Mouse (Mus musculus) kidney, embryonic 14.5 days (tissue): ENCODE measurements around the gene Lcp2. TPM values are rescaled to one million over a fixed set of nuclear protein-coding genes. Genes with fewer than 3 reads are reported as not detected.

Experiments
- ATAC-seq: fragments of 200-750 bp; cut with Nextera tagmentation; 2 replicates; pipeline ENCODE4 v1.8.0; 2017; ENCODE audit warnings: moderate number of reproducible peaks, mild to moderate bottlenecking, moderate TSS enrichment, moderate library complexity; ENCODE audit not compliant: low FRiP score, low TSS enrichment
- H3K27ac ChIP-seq: fragments of 300-500 bp; sonication (generic); 2 replicates; pipeline ENCODE4 v1.5.1; 2014; ENCODE audit warnings: low read depth, mild to moderate bottlenecking, low read length, moderate library complexity, mixed read lengths
- H3K27me3 ChIP-seq: fragments of 300-500 bp; sonication (generic); 2 replicates; pipeline ENCODE4 v1.6.1; 2014; ENCODE audit warnings: mild to moderate bottlenecking, low read length; ENCODE audit not compliant: control insufficient read depth, insufficient read depth
- H3K36me3 ChIP-seq: fragments of 300-500 bp; sonication (generic); 2 replicates; pipeline ENCODE4 v1.6.1; 2014; ENCODE audit warnings: low read length, mixed read lengths; ENCODE audit not compliant: control insufficient read depth, insufficient read depth
- H3K4me1 ChIP-seq: fragments of 300-500 bp; sonication (generic); 2 replicates; pipeline ENCODE4 v1.6.1; 2014; ENCODE audit warnings: low read length, mixed read lengths; ENCODE audit not compliant: control insufficient read depth, insufficient read depth
- H3K4me2 ChIP-seq: fragments of 300-500 bp; sonication (generic); replicated peaks from 2 replicates; pipeline ENCODE4 v1.6.1; 2014; ENCODE audit warnings: low read depth, mild to moderate bottlenecking, low read length
- H3K4me3 ChIP-seq: fragments of 300-500 bp; sonication (generic); 2 replicates; pipeline ENCODE4 v1.5.1; 2014; ENCODE audit warnings: mild to moderate bottlenecking, low read length
- H3K9ac ChIP-seq: fragments of 300-500 bp; sonication (generic); 2 replicates; pipeline ENCODE4 v1.6.1; 2014; ENCODE audit warnings: low read depth, mild to moderate bottlenecking, low read length, moderate library complexity
- H3K9me3 ChIP-seq: fragments of 300-500 bp; sonication (generic); 2 replicates; pipeline ENCODE4 v1.6.1; 2016; ENCODE audit warnings: low read length; ENCODE audit not compliant: control insufficient read depth
- WGBS: fragments of 180-500 bp; shearing (Covaris S2); extraction: QIAGEN DNeasy Blood & Tissue Kit; methylation state at CpG from one replicate; pipeline ENCODE4 v1.1.7; 2014; 5-methylcytosine and 5-hydroxymethylcytosine counted together
- polyA plus RNA-seq: library from polyadenylated mRNA; unstranded; fragments of >200 nt; fragmentation: Nextera tagmentation; extraction: Ambion mirVana; gene quantifications from 2 replicates; pipeline ENCODE4 v1.2.1, GENCODE M21; 2014

Lcp2 gene
- polyA plus RNA-seq, 1 experiment from 2014 or later, result 1.9 TPM

DNA sequence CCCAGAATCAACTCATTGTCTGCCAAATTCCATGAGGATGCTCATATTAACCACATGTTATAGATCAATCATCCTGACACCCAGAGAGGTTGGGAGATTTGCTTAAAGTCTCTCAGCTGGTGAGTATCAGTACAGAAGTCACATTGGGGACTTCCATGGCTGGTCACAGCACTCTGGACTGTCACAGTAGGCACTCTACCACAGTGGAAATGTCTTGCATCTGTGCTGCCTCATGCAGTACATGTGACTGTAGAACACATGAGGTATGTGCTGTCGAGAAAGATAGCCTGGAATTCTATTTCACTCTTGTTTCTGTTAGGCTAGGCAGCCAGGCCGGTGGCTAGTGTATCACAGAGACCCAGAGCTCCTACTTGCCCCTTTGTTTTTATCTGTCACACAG lies 11.9 kb upstream of the Lcp2 start:
- Histone ChIP-seq H3K27ac (no peak overlapping the region), H3K9ac (no peak overlapping the region), H3K9me3 (no peaks in the 10 kb centered on the region), H3K27me3 (no peaks in the 10 kb centered on the region), H3K36me3 (no peaks in the 10 kb centered on the region), H3K4me1 (no peaks in the 10 kb centered on the region), H3K4me3 (no peak overlapping the region), H3K4me2 (no peak overlapping the region)
- WGBS, result 71% methylated on average over 2 of the region's 2 CpGs
- ATAC-seq, result no peak

GRCm38 (mm10) chr11:34035909-34036658 lies 10.6 kb upstream of the Lcp2 start:
- Histone ChIP-seq H3K4me3 (no peak overlapping the region), H3K9ac (no peak overlapping the region), H3K4me1 (no peaks in the 10 kb centered on the region), H3K27me3 (no peaks in the 10 kb centered on the region), H3K36me3 (no peaks in the 10 kb centered on the region), H3K4me2 (no peak overlapping the region), H3K27ac (no peak overlapping the region), H3K9me3 (no peaks in the 10 kb centered on the region)
- WGBS, result 82% methylated on average over 5 of the region's 5 CpGs
- no peak for ATAC-seq

DNA sequence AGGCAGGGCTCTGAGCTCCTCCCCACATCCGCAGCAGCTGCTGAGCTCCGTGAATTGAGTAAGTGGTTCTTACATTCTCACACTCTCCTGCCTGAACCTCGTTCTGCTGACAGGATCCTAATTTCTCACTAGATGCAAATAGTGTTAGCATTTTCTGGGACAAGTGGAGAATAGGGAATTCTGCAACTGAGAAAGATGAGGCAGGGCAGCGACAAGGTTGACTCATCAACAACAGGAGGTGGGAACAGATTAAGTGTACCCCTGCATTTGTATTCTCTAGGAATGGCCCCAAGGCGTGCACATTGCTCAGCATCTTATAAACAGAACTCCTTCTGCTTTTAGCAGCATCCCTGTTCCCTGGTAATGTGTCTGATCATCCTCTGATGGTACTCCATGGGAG lies 6.7 kb upstream of the Lcp2 start:
- no peaks in the 10 kb centered on the region for H3K9me3 ChIP-seq
- no peak overlapping the region for H3K27ac ChIP-seq
- no peak overlapping the region for H3K9ac ChIP-seq
- no peak overlapping the region for H3K4me3 ChIP-seq
- H3K36me3 ChIP-seq, result no peaks in the 10 kb centered on the region
- H3K4me2 ChIP-seq, result no peak overlapping the region
- no peak for ATAC-seq
- H3K4me1 ChIP-seq, result no peaks in the 10 kb centered on the region
- no peaks in the 10 kb centered on the region for H3K27me3 ChIP-seq
- WGBS, result 83% methylated on average over 5 of the region's 5 CpGs

- Histone ChIP-seq H3K4me2 (no peak overlapping the region), H3K4me1 (no peaks in the 10 kb centered on the region), H3K9me3 (no peaks in the 10 kb centered on the region), H3K4me3 (no peak overlapping the region), H3K27ac (no peak overlapping the region), H3K36me3 (no peaks in the 10 kb centered on the region), H3K27me3 (no peaks in the 10 kb centered on the region), H3K9ac (no peak overlapping the region)
- ATAC-seq, result no peak
- 60% methylated on average over 1 of the region's 1 CpGs for WGBS
Observed at GRCm38 (mm10) chr11:34042808-34043207, 3.9 kb upstream of the Lcp2 start.

GRCm38 (mm10) chr11:34047542-34047937 lies 820 bp downstream of the Lcp2 start:
- H3K36me3 ChIP-seq, result no peaks in the 10 kb centered on the region
- no peak overlapping the region for H3K9ac ChIP-seq
- no peak overlapping the region for H3K27ac ChIP-seq
- 86% methylated on average over 5 of the region's 5 CpGs for WGBS
- H3K4me3 ChIP-seq, result no peak overlapping the region
- ATAC-seq, result no peak
- H3K27me3 ChIP-seq, result no peaks in the 10 kb centered on the region
- no peak overlapping the region for H3K4me2 ChIP-seq
- H3K4me1 ChIP-seq, result no peaks in the 10 kb centered on the region
- no peaks in the 10 kb centered on the region for H3K9me3 ChIP-seq

GRCm38 (mm10) chr11:34048375-34049124 lies 1.8 kb downstream of the Lcp2 start:
- H3K9ac ChIP-seq, result no peak overlapping the region
- no peaks in the 10 kb centered on the region for H3K27me3 ChIP-seq
- H3K4me2 ChIP-seq, result no peak overlapping the region
- ATAC-seq, result no peak
- no peaks in the 10 kb centered on the region for H3K36me3 ChIP-seq
- WGBS, result 86% methylated on average over 8 of the region's 8 CpGs
- no peak overlapping the region for H3K27ac ChIP-seq
- H3K4me3 ChIP-seq, result no peak overlapping the region
- H3K9me3 ChIP-seq, result no peaks in the 10 kb centered on the region
- no peaks in the 10 kb centered on the region for H3K4me1 ChIP-seq

GRCm38 (mm10) chr11:34049125-34049379 lies 2.3 kb downstream of the Lcp2 start:
- Histone ChIP-seq H3K27ac (no peak overlapping the region), H3K4me3 (no peak overlapping the region), H3K4me2 (no peak overlapping the region), H3K9me3 (no peaks in the 10 kb centered on the region), H3K4me1 (no peaks in the 10 kb centered on the region), H3K27me3 (no peaks in the 10 kb centered on the region), H3K36me3 (no peaks in the 10 kb centered on the region), H3K9ac (no peak overlapping the region)
- ATAC-seq, result no peak
- 97% methylated on average over 1 of the region's 1 CpGs for WGBS

- Histone ChIP-seq H3K9me3 (no peaks in the 10 kb centered on the region), H3K9ac (no peak overlapping the region), H3K4me3 (no peak overlapping the region), H3K36me3 (no peaks in the 10 kb centered on the region), H3K27me3 (no peaks in the 10 kb centered on the region), H3K4me1 (no peaks in the 10 kb centered on the region), H3K4me2 (no peak overlapping the region), H3K27ac (no peak overlapping the region)
- ATAC-seq, result no peak
- 72% methylated on average over 1 of the region's 1 CpGs for WGBS
Observed at GRCm38 (mm10) chr11:34050063-34050462, 3.3 kb downstream of the Lcp2 start.

DNA sequence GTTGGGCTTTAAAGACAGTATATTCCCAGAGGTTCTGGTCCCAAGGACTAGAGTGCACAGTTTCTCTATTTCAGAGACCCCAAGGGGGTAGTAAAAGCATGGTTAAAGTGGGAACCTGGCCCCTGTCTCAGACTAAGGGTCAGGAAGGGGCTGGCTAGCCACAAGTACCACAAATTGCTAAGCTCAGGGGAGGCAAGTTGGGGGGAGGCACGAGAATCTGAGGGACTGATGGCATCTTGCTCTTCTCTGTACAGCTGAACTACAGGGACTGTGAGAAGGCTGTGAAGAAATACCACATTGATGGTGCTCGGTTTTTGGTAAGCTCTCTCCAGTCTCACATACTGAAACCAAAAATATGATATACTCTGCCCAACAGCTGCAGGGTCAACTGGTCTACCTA lies 3.9 kb downstream of the Lcp2 start:
- Histone ChIP-seq H3K36me3 (no peaks in the 10 kb centered on the region), H3K4me1 (no peaks in the 10 kb centered on the region), H3K9me3 (no peaks in the 10 kb centered on the region), H3K4me2 (no peak overlapping the region), H3K9ac (no peak overlapping the region), H3K4me3 (no peak overlapping the region), H3K27me3 (no peaks in the 10 kb centered on the region), H3K27ac (no peak overlapping the region)
- WGBS, result 77% methylated on average over 2 of the region's 2 CpGs
- ATAC-seq, result no peak
